Mouse (Mus musculus): ENCODE measurements around the gene Btnl2.
A peak's percentile ranks its signal among the peaks of the same experiment; 100 is the strongest.

Gene Btnl2

DNA sequence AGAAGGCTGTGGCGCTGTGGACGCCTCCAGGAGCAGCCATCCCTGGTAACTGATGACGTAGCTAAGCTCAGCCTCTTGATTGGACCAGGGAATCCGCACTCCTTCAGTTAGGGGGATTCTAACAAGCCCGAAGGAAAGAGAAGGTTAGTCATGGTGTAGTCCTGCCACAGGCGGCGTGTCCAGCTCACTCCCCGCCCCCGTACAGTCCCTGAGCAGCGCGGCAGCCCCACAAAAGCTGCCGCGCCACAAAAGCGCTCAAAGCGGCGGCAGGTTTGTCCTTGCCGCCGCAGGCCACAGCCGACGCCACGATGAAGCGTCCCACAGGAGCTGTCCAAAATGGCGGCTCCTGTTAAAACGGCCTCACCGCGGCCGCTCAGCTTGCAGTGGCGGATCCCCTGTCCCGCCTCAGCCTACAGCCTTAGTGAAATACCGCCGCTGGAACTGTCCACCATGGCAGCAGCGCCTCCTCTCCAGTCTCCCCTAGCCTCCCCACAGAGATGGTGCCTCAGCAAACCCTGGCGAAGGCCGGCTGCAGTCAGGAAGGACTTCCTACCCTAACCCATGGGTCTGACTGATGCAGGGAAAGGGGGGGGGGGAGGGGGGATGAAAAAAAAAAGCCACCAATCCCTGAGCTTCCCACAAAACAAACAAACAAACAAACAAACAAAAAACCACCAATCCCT, 44.2 kb downstream of the Btnl2 start, which contains the start of gene BC051142:
Gene BC051142, plus strand, starts transcription at position 110 of the 683 bp plus-strand sequence.
- peak; percentile 73 for DNase-seq (ENCODE audit: low read depth, low spot score)

DNA sequence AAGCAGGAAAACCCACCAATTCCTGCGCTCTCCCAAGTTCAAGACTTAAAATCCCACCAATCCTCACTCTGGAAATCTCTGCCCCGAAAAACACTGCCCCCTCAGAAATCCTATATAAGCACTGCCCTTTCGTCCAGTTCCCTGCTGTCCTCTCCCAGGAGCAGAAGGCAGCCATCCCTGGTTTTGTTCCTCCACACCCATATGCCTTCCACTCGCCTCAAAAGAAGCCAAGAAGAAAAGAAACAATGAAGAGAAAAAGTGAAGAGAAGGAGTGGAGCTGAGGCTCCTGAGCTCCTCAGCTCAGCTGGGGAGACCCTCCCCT, 44.7 kb downstream of the Btnl2 start:
- no peak for DNase-seq (ENCODE audit: low read depth, low spot score)

DNA sequence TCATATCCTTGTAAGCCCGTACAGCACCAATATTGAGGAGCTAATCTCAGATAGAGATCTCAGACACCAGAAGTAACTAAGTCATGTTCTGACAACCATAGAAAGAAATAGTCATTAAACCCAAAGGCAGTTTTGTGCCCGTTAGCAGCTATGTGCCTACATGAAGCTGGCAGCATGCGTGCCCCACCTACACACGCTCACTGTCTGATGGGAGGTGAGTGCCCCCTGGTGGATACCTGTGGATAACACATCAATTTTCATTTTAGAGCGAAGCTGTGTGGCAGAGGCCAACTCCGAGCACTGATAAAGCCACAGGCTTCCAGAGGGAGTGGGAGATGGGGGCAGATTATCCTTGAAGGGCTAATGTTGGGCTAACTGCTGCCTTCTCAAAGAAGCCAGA, 56.5 kb downstream of the Btnl2 start:
- DNase-seq (ENCODE audit: low read depth, low spot score), result peak; percentile 18
